Mouse (Mus musculus) liver, embryonic 14.5 days (tissue): ENCODE data around the gene Hhat. TPM values are rescaled to one million over a fixed set of nuclear protein-coding genes. Genes with fewer than 3 reads are reported as not detected.
A peak's percentile ranks its signal among the peaks of the same experiment; 100 is the strongest.

ENCODE experiments used
- ATAC-seq: fragments of 200-750 bp; cut with Nextera tagmentation; 2 replicates; pipeline ENCODE4 v1.8.0; 2017; ENCODE audit warnings: moderate number of reproducible peaks, mild to moderate bottlenecking, moderate library complexity; ENCODE audit not compliant: insufficient read depth
- DNase-seq, 3 experiments: peaks; one replicate each; pipeline ENCODE4 v3.0.0-alpha.2; 2012 to 2013; ENCODE audit warnings: low read depth in 3 of 3, low spot score in 3 of 3
- H3K27ac ChIP-seq: fragments of 300-500 bp; sonication (generic); 2 replicates; pipeline ENCODE4 v1.5.1; 2014; ENCODE audit warnings: moderate library complexity, mild to moderate bottlenecking, control low read depth, inconsistent platforms
- H3K27me3 ChIP-seq: fragments of 300-500 bp; sonication (generic); 2 replicates; pipeline ENCODE4 v1.6.1; 2014; ENCODE audit warnings: mild to moderate bottlenecking, low read length, moderate library complexity; ENCODE audit not compliant: control insufficient read depth, insufficient read depth
- H3K36me3 ChIP-seq: fragments of 300-500 bp; sonication (generic); replicated peaks from 2 replicates; pipeline ENCODE4 v1.6.1; 2014; ENCODE audit warnings: low read depth; ENCODE audit not compliant: control insufficient read depth, insufficient read depth
- H3K4me1 ChIP-seq, 2 experiments: fragments of 200-500 bp in 1 of 2; fragments of 300-500 bp in 1 of 2; sonication (generic) in 1 of 2; replicated peaks; 2 replicates each; pipeline ENCODE4 v1.6.1; 2012 to 2014; ENCODE audit warnings: antibody characterized with exemption in 1 of 2, inconsistent platforms in 1 of 2, low read length in 1 of 2; ENCODE audit not compliant: control insufficient read depth in 2 of 2, insufficient read depth in 2 of 2
- H3K4me2 ChIP-seq: fragments of 300-500 bp; sonication (generic); 2 replicates; pipeline ENCODE4 v1.6.1; 2014; ENCODE audit warnings: low read depth, mild to moderate bottlenecking, control low read depth, moderate library complexity
- H3K4me3 ChIP-seq, 2 experiments: fragments of 200-500 bp in 1 of 2; fragments of 300-500 bp in 1 of 2; sonication (generic) in 1 of 2; 2 replicates each; pipeline ENCODE4 v1.5.1; 2012 to 2014; ENCODE audit warnings: low read depth in 2 of 2, low read length in 2 of 2, mild to moderate bottlenecking in 2 of 2, control low read depth in 1 of 2, inconsistent platforms in 1 of 2, moderate library complexity in 1 of 2; ENCODE audit not compliant: insufficient read depth in 1 of 2
- H3K9ac ChIP-seq: fragments of 300-500 bp; sonication (generic); replicated peaks from 2 replicates; pipeline ENCODE4 v1.6.1; 2014; ENCODE audit warnings: mild to moderate bottlenecking, control low read depth, moderate library complexity
- H3K9me3 ChIP-seq: fragments of 300-500 bp; sonication (generic); 2 replicates; pipeline ENCODE4 v1.6.1; 2016; ENCODE audit warnings: low read length, mixed read lengths; ENCODE audit not compliant: control insufficient read depth
- CTCF ChIP-seq: IDR thresholded peaks from 2 replicates; pipeline ENCODE4 v1.5.1; 2016; ENCODE audit warnings: antibody characterized with exemption, low read depth, control low read depth
- EP300 ChIP-seq: IDR thresholded peaks from 2 replicates; pipeline ENCODE4 v1.6.1; 2016; ENCODE audit warnings: antibody characterized with exemption, low read depth
- WGBS: fragments of 180-500 bp; shearing (Covaris S2); extraction: QIAGEN DNeasy Blood & Tissue Kit; methylation state at CpG from one replicate; pipeline ENCODE4 v1.1.7; 2014; ENCODE audit not compliant: insufficient replicate concordance; 5-methylcytosine and 5-hydroxymethylcytosine counted together
- polyA plus RNA-seq, 2 experiments: library from polyadenylated mRNA; depleted of rRNA in 1 of 2; stranded (reverse) in 1 of 2; unstranded in 1 of 2; fragments of >200 nt; fragmentation: Nextera tagmentation in 1 of 2; extraction: Ambion mirVana in 1 of 2; gene quantifications; 2 replicates each; pipeline versions ENCODE4 v1.2.1 to v1.2.3; 2012 to 2014

The Hhat gene
- polyA plus RNA-seq, 2 experiments: 0.73 to 1.4 TPM

- Histone ChIP-seq H3K4me1 (no peaks in the 10 kb centered on the region), H3K9me3 (no peaks in the 10 kb centered on the region), H3K36me3 (no peaks in the 10 kb centered on the region), H3K4me3 (no peak overlapping the region), H3K27me3 (no peaks in the 10 kb centered on the region), H3K4me2 (no peak overlapping the region), H3K27ac (no peak overlapping the region), H3K9ac (no peak overlapping the region)
- DNase-seq (no peak), ATAC-seq (no peak)
- WGBS: 64% methylated on average over 17 of the region's 17 CpGs
- TF ChIP-seq CTCF (no peak), EP300 (no peak)
Observed at GRCm38 (mm10) chr1:192785046-192785961, 14.3 kb upstream of the Hhat start.

DNA sequence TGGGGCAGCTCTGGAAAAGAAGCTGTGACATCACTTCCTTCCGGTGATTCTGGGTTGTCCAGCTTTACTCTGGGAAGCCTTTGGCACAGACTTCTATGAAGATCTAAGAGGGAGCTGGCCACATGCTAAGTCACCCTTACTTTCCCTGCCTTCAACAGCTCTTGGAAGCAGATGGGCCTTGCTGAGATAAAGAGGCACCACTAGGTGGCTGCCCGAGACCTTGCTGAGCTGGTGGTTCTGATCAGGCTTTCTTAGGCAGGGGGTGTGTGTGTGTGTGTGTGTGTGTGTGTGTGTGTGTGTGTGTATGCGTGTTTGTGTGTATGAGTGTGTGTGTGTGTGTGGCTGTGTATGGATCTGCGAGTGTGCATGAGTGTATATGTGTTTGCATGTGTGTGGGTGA lies 13.4 kb upstream of the Hhat start:
- no peak for DNase-seq
- H3K4me3 ChIP-seq: no peak overlapping the region
- no peaks in the 10 kb centered on the region for H3K9me3 ChIP-seq
- no peak overlapping the region for H3K4me2 ChIP-seq
- no peaks in the 10 kb centered on the region for H3K4me1 ChIP-seq
- WGBS: 22% methylated on average over 4 of the region's 4 CpGs
- no peak overlapping the region for H3K9ac ChIP-seq
- no peaks in the 10 kb centered on the region for H3K27me3 ChIP-seq
- TF ChIP-seq EP300 (no peak), CTCF (peak; percentile 75)
- no peaks in the 10 kb centered on the region for H3K36me3 ChIP-seq
- H3K27ac ChIP-seq: no peak overlapping the region
- no peak for ATAC-seq

DNA sequence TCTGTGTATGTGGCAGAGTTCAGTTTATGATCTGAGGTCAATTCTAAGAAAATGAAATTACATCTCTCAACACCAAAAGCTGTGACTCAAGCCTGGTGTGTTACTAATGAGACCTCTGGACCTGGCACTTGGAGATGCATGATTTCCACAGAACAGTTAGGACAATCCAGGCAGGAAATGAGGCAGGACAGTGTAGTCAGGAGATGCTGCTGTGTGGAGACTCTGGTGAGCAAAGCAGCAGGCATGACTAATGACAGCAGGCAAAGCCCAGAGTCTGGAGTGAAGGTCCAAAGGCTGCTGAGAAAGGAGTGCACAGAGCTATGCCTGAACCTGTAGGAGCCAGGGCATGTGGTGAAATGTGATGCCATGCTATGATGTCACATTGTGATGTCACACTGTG lies 10.2 kb upstream of the Hhat start:
- Histone ChIP-seq H3K27me3 (no peaks in the 10 kb centered on the region), H3K4me2 (no peak overlapping the region), H3K4me3 (no peak overlapping the region), H3K4me1 (no peaks in the 10 kb centered on the region; a peak in 1 of 4 replicates), H3K9ac (no peak overlapping the region), H3K27ac (no peak overlapping the region), H3K9me3 (no peaks in the 10 kb centered on the region), H3K36me3 (no peaks in the 10 kb centered on the region)
- no peak for ATAC-seq
- DNase-seq: no peak
- TF ChIP-seq CTCF (no peak), EP300 (no peak)

DNA sequence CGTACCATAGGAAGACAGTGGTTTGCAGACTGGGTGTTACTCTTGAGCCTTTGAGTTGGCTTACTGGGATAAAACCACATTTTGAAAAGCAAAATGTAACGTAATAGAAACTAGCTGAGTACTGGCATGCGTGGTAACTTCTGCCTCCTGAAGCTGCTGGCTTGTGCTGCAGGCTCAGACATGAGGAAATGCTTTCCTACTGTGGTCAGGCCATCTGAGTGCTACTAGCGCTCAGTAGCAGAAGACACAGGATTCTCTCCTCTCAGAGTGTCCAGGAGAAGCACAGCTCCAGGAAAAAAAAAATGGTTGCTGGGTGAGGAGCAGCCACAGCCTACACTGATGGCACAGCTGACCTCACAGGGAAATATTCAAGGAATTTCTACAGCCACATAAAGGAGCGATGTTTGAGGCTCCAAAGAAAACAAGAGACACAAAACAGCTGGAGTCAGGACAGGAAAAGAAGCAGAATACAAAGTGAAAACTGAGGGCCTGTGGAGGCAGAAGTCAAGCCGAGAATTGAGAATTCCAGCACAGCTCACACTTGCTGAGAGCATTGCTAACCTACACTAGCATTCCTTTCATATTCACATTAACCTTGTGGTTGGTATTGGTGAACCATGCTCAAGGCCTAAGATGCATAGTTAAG lies 8.0 kb upstream of the Hhat start:
- Histone ChIP-seq H3K27me3 (no peaks in the 10 kb centered on the region), H3K9ac (no peak overlapping the region), H3K4me1 (no peaks in the 10 kb centered on the region; a peak in 1 of 4 replicates), H3K36me3 (no peaks in the 10 kb centered on the region), H3K4me3 (no peak overlapping the region), H3K27ac (no peak overlapping the region), H3K9me3 (no peaks in the 10 kb centered on the region), H3K4me2 (no peak overlapping the region)
- no peak for DNase-seq
- TF ChIP-seq CTCF: no peak
- TF ChIP-seq EP300: no peak
- ATAC-seq: no peak
- 29% methylated on average over 6 of the region's 6 CpGs for WGBS

GRCm38 (mm10) chr1:192778206-192778605 lies 7.2 kb upstream of the Hhat start:
- H3K4me3 ChIP-seq: no peak overlapping the region
- WGBS: 67% methylated on average over 4 of the region's 4 CpGs
- H3K27ac ChIP-seq: no peak overlapping the region
- TF ChIP-seq CTCF (no peak), EP300 (no peak)
- H3K9ac ChIP-seq: no peak overlapping the region
- no peaks in the 10 kb centered on the region for H3K9me3 ChIP-seq
- no peaks in the 10 kb centered on the region for H3K27me3 ChIP-seq
- ATAC-seq: no peak
- no peak overlapping the region for H3K4me2 ChIP-seq
- H3K36me3 ChIP-seq: no peaks in the 10 kb centered on the region
- DNase-seq: no peak
- H3K4me1 ChIP-seq: no peaks in the 10 kb centered on the region; a peak in 1 of 4 replicates
